Mouse (Mus musculus): ENCODE measurements at regions not wholly inside any gene's neighbourhood (a gene's known extent, or its start where the extent isn't known, plus 50 kb on each side); places are given as distances from the start of the nearest gene placed in this dataset.
A peak's percentile ranks its signal among the peaks of the same experiment; 100 is the strongest.

DNA sequence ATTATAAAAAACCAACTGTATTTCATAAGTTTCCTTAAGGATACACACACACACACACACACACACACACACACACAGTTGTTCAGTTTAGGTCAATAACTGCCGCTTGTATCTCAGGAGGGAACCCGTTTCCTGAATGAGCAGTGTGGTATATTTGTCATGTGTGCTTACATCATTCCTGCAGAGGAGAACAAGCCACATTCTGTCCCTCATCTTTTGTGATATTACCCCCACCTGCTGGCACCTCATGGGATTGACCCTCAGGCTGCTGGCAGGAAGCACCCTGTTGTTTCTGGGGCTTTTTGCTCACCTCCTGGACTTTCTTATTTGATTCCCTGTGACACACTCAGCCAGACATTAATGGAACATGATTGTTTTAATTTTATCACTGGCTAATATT, 66.4 kb upstream of the Htr1a start:
- peak; percentile 71 for DNase-seq (ENCODE audit: low spot score)

DNA sequence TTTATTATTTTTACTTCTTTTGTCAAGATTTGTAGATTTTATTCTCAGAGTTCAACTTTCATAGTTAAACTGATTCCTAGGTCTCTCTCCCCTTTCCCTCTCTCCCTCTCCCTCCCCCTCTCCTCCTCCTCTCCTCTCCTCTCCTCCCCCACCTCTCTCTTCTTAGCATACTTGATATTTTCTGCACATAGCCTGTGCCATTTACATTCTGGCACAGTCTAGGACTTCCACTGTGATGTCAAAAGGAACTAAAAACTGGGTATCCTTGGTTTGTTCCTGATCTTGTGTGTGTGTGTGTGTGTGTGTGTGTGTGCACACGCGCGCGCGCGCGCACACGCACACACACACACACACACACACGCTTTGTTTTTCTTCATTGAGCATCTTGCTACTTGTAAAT, 64.9 kb upstream of the Htr1a start:
- DNase-seq (ENCODE audit: low spot score) = no peak

DNA sequence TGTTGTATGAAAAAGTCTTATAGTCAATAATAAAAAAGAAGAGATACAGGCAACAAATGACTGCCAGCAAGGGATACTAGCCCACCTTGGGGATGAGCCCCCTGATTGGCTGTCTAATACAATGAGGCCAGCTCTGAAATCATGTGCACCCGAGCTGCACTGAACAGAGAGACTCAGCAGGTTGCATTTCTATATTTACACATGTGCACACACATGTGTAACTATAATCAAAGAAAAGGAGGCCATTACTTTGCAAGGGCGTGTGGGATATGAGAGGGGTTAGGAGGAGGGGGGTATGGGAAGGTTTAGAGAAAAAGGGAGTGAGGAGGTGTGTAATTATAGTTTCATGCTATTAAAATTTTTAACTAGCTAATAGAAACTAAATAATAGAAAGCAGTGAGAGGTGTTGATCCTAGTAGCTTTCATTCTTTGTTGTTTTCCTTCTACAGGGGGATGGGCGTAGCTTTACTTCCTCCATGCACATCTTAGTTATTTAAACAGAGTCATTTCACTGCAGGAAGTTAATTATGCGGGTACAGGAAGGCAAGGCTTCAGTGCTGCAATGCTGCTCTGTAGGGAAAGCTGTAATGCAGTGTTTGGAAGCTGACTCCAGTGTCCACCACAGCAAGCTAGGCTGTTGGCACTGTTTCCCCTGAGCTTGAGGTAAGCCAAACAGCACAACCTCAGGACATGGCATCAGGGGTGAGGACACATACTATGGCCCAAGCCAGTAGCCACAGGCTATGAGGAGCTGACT, 56.2 kb upstream of the Htr1a start:
- DNase-seq (ENCODE audit: low spot score) = no peak
